Mouse (Mus musculus): ENCODE measurements around the gene Gm3238.
"Not testable (repeated sequence)": the region's sequence is repeated elsewhere in the genome, so short reads cannot be mapped to it uniquely, and the experiment has no call there.

Gm3238 gene

DNA sequence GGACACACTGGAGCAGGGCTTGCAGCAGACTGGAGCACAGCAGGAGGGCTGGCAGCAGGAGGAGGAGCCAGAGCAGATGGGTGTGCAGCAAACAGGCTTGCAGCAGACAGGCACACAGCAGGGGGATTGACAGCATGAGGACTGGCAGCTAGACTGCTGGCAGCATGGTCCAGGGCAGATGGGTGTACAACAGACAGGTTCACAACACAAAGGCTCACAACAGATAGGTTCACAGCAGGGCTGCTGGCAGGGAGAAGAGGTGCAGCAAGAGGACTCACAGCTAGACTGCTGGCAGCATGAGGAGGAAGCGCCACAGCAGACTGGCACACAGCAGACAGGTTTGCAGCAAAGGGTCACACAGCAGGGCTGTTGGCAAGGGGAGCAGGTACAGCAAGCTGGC lies 20.4 kb downstream of the Gm3238 start:
- DNase-seq (ENCODE audit: low spot score in 2 of 2), result not testable (repeated sequence)

DNA sequence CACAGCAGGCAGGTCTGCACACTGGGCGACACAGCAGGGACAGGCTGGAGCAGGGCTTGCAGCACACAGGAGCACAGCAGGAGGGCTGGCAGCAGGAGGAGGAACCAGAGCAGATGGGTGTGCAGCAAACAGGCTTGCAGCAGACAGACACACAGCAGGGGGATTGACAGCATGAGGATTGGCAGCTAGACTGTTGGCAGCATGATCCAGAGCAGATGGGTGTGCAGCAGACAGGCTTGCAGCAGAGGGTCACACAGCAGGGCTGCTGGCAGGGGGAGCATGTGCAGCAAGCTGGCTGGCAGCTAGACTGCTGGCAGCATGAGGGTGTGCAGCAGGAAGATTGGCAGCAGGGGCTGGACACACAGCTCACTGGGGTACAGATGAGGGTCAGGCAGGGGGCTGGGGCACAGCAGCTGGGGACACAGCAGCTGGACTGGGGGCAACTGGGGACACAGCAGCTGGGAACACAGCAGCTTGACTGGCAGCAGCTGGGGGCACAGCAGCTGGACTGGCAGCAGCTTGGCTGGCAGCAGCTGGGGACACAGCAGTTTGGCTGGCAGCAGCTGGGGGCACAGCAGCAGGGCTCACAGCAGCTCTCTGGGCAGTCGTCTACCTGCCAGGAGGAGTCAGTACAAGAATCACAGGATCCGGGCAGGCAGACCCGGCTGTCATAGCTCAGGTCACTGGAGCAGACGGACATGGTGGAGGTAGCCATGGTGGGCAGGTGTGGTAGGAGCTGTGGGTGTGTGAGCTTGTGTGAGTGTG lies 29.0 kb downstream of the Gm3238 start, which contains the start of gene Gm18596:
Gm18596 (minus strand) TSS at position 715 of the 765 bp plus-strand sequence.
- DNase-seq (ENCODE audit: low spot score in 2 of 2), result not testable (repeated sequence)

DNA sequence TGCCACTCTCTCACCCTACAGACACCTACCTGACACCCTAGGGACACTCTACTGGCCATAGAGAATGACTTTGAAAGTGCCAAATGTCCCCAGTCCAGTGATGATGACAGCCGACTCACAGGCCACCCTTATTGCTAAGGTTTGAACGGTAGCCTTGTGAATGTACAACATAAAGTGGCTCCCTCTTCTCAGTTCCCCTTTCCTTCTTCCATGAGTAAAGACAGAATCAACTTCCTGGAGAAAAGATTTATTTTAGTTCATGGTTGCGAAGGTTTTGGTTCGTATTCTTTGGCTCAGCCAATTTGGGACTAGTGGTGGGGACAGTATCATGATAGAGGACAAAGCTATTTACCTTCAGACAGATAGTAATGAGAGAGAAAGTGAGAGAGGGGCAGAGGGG lies 32.2 kb downstream of the Gm3238 start:
- no peak for DNase-seq (ENCODE audit: low spot score in 2 of 2)

DNA sequence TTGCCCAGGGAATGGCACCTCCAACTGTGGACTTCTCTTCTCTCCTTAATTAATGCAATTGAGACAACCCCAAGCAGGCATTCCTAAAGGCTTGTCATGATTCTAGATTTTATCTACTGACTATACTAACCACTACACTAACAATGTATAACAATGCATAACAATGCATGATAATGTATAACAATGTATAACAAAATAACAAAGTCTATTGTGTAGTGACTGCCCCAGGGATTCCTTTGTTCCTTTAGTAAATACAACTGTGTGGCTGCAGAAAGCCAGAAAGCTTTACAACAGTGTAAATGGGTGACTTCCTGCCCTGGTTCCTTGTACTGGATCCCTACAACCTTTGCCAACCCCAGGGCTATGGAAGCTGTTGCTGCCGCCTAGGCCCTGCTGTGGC lies 35.2 kb downstream of the Gm3238 start:
- DNase-seq (ENCODE audit: low spot score in 2 of 2), result no peak

DNA sequence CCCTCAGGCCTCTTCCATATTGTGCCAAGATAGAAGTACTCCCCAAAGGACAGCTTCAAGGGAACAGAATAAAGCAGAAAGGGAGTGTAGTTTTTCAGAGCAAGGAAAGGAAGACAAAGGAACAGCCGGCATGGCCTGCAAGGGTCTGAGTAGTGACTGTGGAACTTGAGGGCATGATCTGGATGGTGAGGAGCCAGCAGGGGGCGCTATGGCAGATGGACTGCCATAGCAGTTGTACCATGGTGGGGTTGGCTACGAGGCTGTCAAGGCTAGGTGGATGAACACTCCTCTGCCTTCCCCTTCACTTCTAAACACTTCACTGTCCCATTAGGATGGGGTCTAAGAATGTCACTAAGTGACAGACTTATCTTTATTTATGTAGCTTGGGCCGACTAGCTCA lies 41.9 kb downstream of the Gm3238 start:
- DNase-seq (ENCODE audit: low spot score in 2 of 2), result no peak

DNA sequence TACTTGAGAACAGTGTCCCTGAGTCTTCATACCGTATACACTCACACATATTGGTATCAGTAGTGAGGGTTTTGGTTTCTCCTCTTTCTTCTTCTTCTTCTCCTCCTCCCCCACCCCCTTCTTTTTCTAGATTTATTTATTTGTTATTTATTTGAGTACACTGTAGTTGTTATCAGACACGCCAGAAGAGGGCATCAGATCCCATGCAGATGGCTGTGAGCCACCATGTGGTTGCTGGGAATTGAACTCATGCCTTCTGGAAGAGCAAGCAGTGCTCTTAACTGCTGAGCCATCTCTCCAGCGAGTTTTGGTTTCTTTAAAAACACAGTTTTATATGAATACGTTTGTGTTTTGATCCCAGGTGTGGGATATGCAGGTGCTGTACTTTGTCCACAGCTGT lies 42.8 kb downstream of the Gm3238 start:
- no peak for DNase-seq (ENCODE audit: low spot score in 2 of 2)

DNA sequence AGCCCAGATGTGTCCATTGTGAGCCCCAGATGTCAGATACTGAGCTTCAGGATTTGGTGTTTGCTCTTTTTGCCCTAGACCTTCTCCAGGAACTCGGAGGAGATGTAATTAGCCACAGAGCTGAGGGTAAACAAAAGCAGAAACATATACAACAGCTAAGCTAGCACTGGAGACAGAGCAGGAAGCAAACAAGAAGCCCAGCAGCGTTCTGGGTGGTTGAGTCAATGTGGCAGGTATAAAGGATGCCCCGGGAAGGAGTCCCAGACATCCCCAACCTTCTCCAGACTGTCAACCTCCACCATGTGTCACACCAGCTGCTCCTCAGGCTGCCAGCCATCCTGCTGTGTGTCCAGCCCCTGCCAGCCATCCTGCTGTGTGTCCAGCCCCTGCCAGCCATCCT lies 44.9 kb downstream of the Gm3238 start, which contains the start of gene Gm10100:
Gm10100 (plus strand) TSS at position 301 of the 400 bp plus-strand sequence.
- no peak for DNase-seq (ENCODE audit: low spot score in 2 of 2)

DNA sequence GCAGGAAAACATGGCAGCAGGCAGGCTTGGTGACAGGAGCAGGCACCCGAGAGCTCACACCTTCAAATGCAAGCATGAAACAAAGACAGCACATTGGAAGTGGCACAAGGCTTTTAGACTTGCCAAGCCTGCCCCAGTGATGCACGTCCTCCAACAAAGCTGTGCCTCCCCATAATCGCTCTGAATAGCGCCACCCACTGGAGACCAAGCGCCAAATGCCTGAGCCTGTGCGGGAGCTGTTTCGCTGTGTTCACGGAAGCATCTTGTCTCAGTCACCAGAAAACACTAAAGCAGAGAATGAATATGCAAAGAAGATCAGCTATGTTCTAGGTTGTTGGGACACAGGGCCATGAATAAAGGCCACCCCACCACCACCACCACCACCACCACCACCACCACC lies 46.3 kb downstream of the Gm3238 start:
- no peak for DNase-seq (ENCODE audit: low spot score in 2 of 2)
